Mouse (Mus musculus) heart, adult 11 months (tissue): ENCODE results near the gene Ccdc6.

Source experiments
- DNase-seq: peaks from one replicate; pipeline ENCODE4 v3.0.0; 2022

Gene Ccdc6

GRCm38 (mm10) chr10:70096366-70097188 lies at the start of gene Ccdc6:
Gene Ccdc6, plus strand, starts transcription at chr10:70097121.
- peak; percentile 99 for DNase-seq

- DNase-seq, result no peak
Observed at GRCm38 (mm10) chr10:70049771-70050170, 47.1 kb upstream of the Ccdc6 start.

GRCm38 (mm10) chr10:70055291-70055690 lies 41.6 kb upstream of the Ccdc6 start:
- peak; percentile 86 for DNase-seq

- DNase-seq, result peak; percentile 95
Observed at GRCm38 (mm10) chr10:70057064-70057463, 39.9 kb upstream of the Ccdc6 start.

GRCm38 (mm10) chr10:70060021-70060688 lies 36.8 kb upstream of the Ccdc6 start:
- peak; percentile 85 for DNase-seq

- DNase-seq, result peak; percentile 81
Observed at GRCm38 (mm10) chr10:70060689-70061081, 36.2 kb upstream of the Ccdc6 start.

GRCm38 (mm10) chr10:70063881-70064555 lies 32.9 kb upstream of the Ccdc6 start:
- peak; percentile 77 for DNase-seq

GRCm38 (mm10) chr10:70065191-70065590 lies 31.7 kb upstream of the Ccdc6 start:
- DNase-seq, result no peak

GRCm38 (mm10) chr10:70066497-70067168 lies 30.3 kb upstream of the Ccdc6 start:
- DNase-seq, result peak; percentile 61

- DNase-seq, result no peak
Observed at GRCm38 (mm10) chr10:70067169-70068115, 29.5 kb upstream of the Ccdc6 start.

GRCm38 (mm10) chr10:70069321-70069720 lies 27.6 kb upstream of the Ccdc6 start:
- peak; percentile 1 for DNase-seq

GRCm38 (mm10) chr10:70071334-70071733 lies 25.6 kb upstream of the Ccdc6 start:
- peak; percentile 41 for DNase-seq

GRCm38 (mm10) chr10:70077452-70077851 lies 19.5 kb upstream of the Ccdc6 start:
- no peak for DNase-seq

GRCm38 (mm10) chr10:70080908-70081307 lies 16.0 kb upstream of the Ccdc6 start:
- no peak for DNase-seq

- DNase-seq, result peak; percentile 93
Observed at GRCm38 (mm10) chr10:70081564-70082175, 15.3 kb upstream of the Ccdc6 start.

GRCm38 (mm10) chr10:70083241-70083640 lies 13.7 kb upstream of the Ccdc6 start:
- no peak for DNase-seq

- no peak for DNase-seq
Observed at GRCm38 (mm10) chr10:70085256-70085961, 11.5 kb upstream of the Ccdc6 start.

- no peak for DNase-seq
Observed at GRCm38 (mm10) chr10:70088788-70089187, 8.1 kb upstream of the Ccdc6 start.

- DNase-seq, result no peak
Observed at GRCm38 (mm10) chr10:70091876-70092462, 5.0 kb upstream of the Ccdc6 start.

GRCm38 (mm10) chr10:70093782-70094181 lies 3.1 kb upstream of the Ccdc6 start:
- no peak for DNase-seq
